Mouse (Mus musculus) CH12.LX (cell line): ENCODE data around the gene Lrrc8b. TPM values are rescaled to one million over a fixed set of nuclear protein-coding genes. Genes with fewer than 3 reads are reported as not detected.

Source experiments
- DNase-seq: peaks from one replicate; pipeline ENCODE4 v3.0.0-alpha.2; 2013; ENCODE audit errors: extremely low read depth
- H3K27ac ChIP-seq: 2 replicates; pipeline ENCODE4 v1.5.1; 2012; ENCODE audit warnings: low read depth, mild to moderate bottlenecking, control low read depth, moderate library complexity; ENCODE audit not compliant: insufficient read depth
- H3K27me3 ChIP-seq: replicated peaks from 2 replicates; pipeline ENCODE3; 2012; ENCODE audit warnings: inconsistent platforms
- H3K36me3 ChIP-seq, 2 experiments: replicated peaks in 1 of 2; 2 replicates each; pipeline versions ENCODE3 to v1.6.1; 2012; ENCODE audit warnings: inconsistent platforms in 1 of 2, low read length in 1 of 2, mild to moderate bottlenecking in 1 of 2, mixed read lengths in 1 of 2, moderate library complexity in 1 of 2; ENCODE audit not compliant: control insufficient read depth in 1 of 2, insufficient read depth in 1 of 2
- H3K4me1 ChIP-seq, 2 experiments: 2 replicates each; pipeline ENCODE4 v1.6.1; 2012; ENCODE audit warnings: inconsistent platforms in 1 of 2, moderate library complexity in 1 of 2; ENCODE audit not compliant: insufficient read depth in 2 of 2, control insufficient read depth in 1 of 2
- H3K4me2 ChIP-seq: 2 replicates; pipeline ENCODE4 v1.6.1; 2012; ENCODE audit warnings: low read depth, mild to moderate bottlenecking, control low read depth; ENCODE audit not compliant: poor library complexity, insufficient read depth, severe bottlenecking
- H3K4me3 ChIP-seq, 3 experiments: fragments of 150-350 bp in 1 of 3; sonication (generic) in 1 of 3; replicated peaks in 1 of 3; 2 replicates each; pipeline versions ENCODE3 to v1.5.1; 2011 to 2012; ENCODE audit warnings: low read depth in 2 of 3, low read length in 2 of 3, mild to moderate bottlenecking in 2 of 3, moderate library complexity in 2 of 3, control low read depth in 1 of 3, improper control_type of control experiment in 1 of 3, inconsistent platforms in 1 of 3, mixed read lengths in 1 of 3; ENCODE audit not compliant: poor library complexity in 1 of 3
- H3K79me2 ChIP-seq: replicated peaks from 2 replicates; pipeline ENCODE4 v1.6.1; 2012; ENCODE audit warnings: mild to moderate bottlenecking, moderate library complexity; ENCODE audit not compliant: control insufficient read depth, poor library complexity, insufficient read depth, severe bottlenecking; ENCODE audit errors: extremely low read depth
- H3K9ac ChIP-seq: 2 replicates; pipeline ENCODE4 v1.6.1; 2012; ENCODE audit warnings: low read depth, mild to moderate bottlenecking, control low read depth, moderate library complexity; ENCODE audit not compliant: insufficient read depth
- H3K9me3 ChIP-seq: replicated peaks from 2 replicates; pipeline ENCODE3; 2012; ENCODE audit warnings: low read length, inconsistent platforms, mixed read lengths
- BHLHE40 ChIP-seq: IDR thresholded peaks from 2 replicates; pipeline ENCODE4 v1.6.1; 2011; ENCODE audit warnings: mild to moderate bottlenecking, low read depth, low read length, improper control_type of control experiment
- CHD1 ChIP-seq: IDR thresholded peaks from 2 replicates; pipeline ENCODE4 v1.6.1; 2012; ENCODE audit warnings: low read depth, low read length, improper control_type of control experiment, inconsistent platforms
- CTCF ChIP-seq, 2 experiments: IDR thresholded peaks in 1 of 2; conservative IDR thresholded peaks in 1 of 2; 2 replicates each; pipeline ENCODE4 v1.5.1; 2011 to 2012; ENCODE audit warnings: low read depth in 2 of 2, low read length in 2 of 2, improper control_type of control experiment in 1 of 2, inconsistent platforms in 1 of 2, mild to moderate bottlenecking in 1 of 2, moderate library complexity in 1 of 2
- ELF1 ChIP-seq: IDR thresholded peaks from 2 replicates; pipeline ENCODE4 v1.6.1; 2014; ENCODE audit warnings: low read depth, mild to moderate bottlenecking, inconsistent platforms, low read length, improper control_type of control experiment
- ETS1 ChIP-seq: conservative IDR thresholded peaks from 2 replicates; pipeline ENCODE4 v1.6.1; 2012; ENCODE audit warnings: low read depth, mild to moderate bottlenecking, inconsistent platforms, low read length, improper control_type of control experiment, moderate library complexity
- HCFC1 ChIP-seq: IDR thresholded peaks from 2 replicates; pipeline ENCODE4 v1.6.1; 2012; ENCODE audit warnings: low read depth, mild to moderate bottlenecking, inconsistent platforms, low read length, improper control_type of control experiment
- JUND ChIP-seq: conservative IDR thresholded peaks from 2 replicates; pipeline ENCODE4 v1.6.1; 2011; ENCODE audit warnings: low read depth, low read length, improper control_type of control experiment
- MAFK ChIP-seq: IDR thresholded peaks from 2 replicates; pipeline ENCODE4 v1.6.1; 2011; ENCODE audit warnings: low read length, improper control_type of control experiment; ENCODE audit not compliant: insufficient replicate concordance
- MAZ ChIP-seq: IDR thresholded peaks from 2 replicates; pipeline ENCODE4 v1.6.1; 2012; ENCODE audit warnings: low read depth, mild to moderate bottlenecking, inconsistent platforms, low read length, improper control_type of control experiment, moderate library complexity
- MYC ChIP-seq: IDR thresholded peaks from 2 replicates; pipeline ENCODE4 v1.6.1; 2011; ENCODE audit warnings: low read depth, mild to moderate bottlenecking, improper control_type of control experiment, low read length
- NELFE ChIP-seq: IDR thresholded peaks from 2 replicates; pipeline ENCODE4 v1.6.1; 2011; ENCODE audit warnings: low read depth, low read length, improper control_type of control experiment
- NRF1 ChIP-seq: IDR thresholded peaks from 2 replicates; pipeline ENCODE4 v1.6.1; 2014; ENCODE audit warnings: low read depth, mild to moderate bottlenecking, inconsistent platforms, low read length, improper control_type of control experiment, moderate library complexity
- SIN3A ChIP-seq: IDR thresholded peaks from 2 replicates; pipeline ENCODE4 v1.6.1; 2012; ENCODE audit warnings: low read length, improper control_type of control experiment, inconsistent platforms
- SMC3 ChIP-seq: IDR thresholded peaks from 2 replicates; pipeline ENCODE4 v1.6.1; 2011; ENCODE audit warnings: low read depth, low read length, improper control_type of control experiment
- TBP ChIP-seq: conservative IDR thresholded peaks from 2 replicates; pipeline ENCODE4 v1.6.1; 2011; ENCODE audit warnings: low read depth, low read length, improper control_type of control experiment
- ZKSCAN1 ChIP-seq: IDR thresholded peaks from 2 replicates; pipeline ENCODE4 v1.6.1; 2012; ENCODE audit warnings: low read depth, inconsistent platforms, low read length, improper control_type of control experiment, borderline replicate concordance
- ZNF384 ChIP-seq: IDR thresholded peaks from 2 replicates; pipeline ENCODE4 v1.6.1; 2012; ENCODE audit warnings: low read depth, low read length, improper control_type of control experiment, inconsistent platforms
- dilution Hi-C: fragments of 300-500 bp; cut with MboI; formaldehyde crosslinking; loops from 2 replicates; pipeline ENCODE4 v1.14.3; 2020; ENCODE audit warnings: low sequenced_read_pairs; ENCODE audit not compliant: extremely low pct_unique_long_range_greater_than_20kb, extremely low pct_ligation_motif_present
- in situ Hi-C: fragments of 300-500 bp; cut with MboI; formaldehyde crosslinking; loops from 3 replicates; pipeline ENCODE4 v1.14.3; 2019; ENCODE audit warnings: low sequenced_read_pairs, low pct_ligation_motif_present, low pct_unique_long_range_greater_than_20kb, mixed read lengths
- polyA plus RNA-seq: library from polyadenylated mRNA; unstranded; fragments of >175 nt; gene quantifications from 2 replicates; pipeline ENCODE4 v1.2.1, GENCODE M21; 2012; ENCODE audit warnings: low read depth; ENCODE audit not compliant: insufficient read length
- total RNA-seq, 2 experiments: library from RNA; depleted of rRNA; stranded (reverse); fragments of 300-350 nt in 1 of 2; fragments of >200 nt in 1 of 2; gene quantifications; 2 replicates each; pipeline ENCODE4 v1.2.3; 2012 to 2014

Gene Lrrc8b
- total and polyA plus RNA-seq, 3 experiments: 0.21 to 0.40 (median 0.40) TPM

GRCm38 (mm10) chr5:105525004-105525403 lies 109.4 kb downstream of the Lrrc8b start:
- TF ChIP-seq ZNF384 (no peak), SMC3 (no peak), MAFK (no peak), CHD1 (no peak), SIN3A (no peak), ETS1 (no peak), NRF1 (no peak), BHLHE40 (no peak), NELFE (no peak), ZKSCAN1 (no peak), HCFC1 (no peak), MYC (no peak), MAZ (no peak), JUND (no peak)
- dilution Hi-C loops: no loop called here
- no peak for DNase-seq
- in situ Hi-C loops: loop anchor here (10.0 kb wide), 1 partner anchor 50 kb away; no protein-coding TSS in a partner anchor
- Histone ChIP-seq H3K4me2 (no peak overlapping the region), H3K79me2 (no peaks in the 10 kb centered on the region; the same call in 1 of the 2 replicates), H3K9me3 (no peaks in the 10 kb centered on the region), H3K4me1 (peaks cover 3 to 22% of the 10 kb centered on the region in 2 experiments; a peak in 3 of 4 replicates), H3K27me3 (no peaks in the 10 kb centered on the region), H3K27ac (no peak overlapping the region), H3K9ac (no peak overlapping the region), H3K4me3 (no peak overlapping the region), H3K36me3 (peaks cover 0 to 58% of the 10 kb centered on the region in 2 experiments)

- in situ Hi-C loops (loop anchor here (10.0 kb wide), 1 partner anchor 49 kb away; no protein-coding TSS in a partner anchor), dilution Hi-C loops (no loop called here)
- no peak overlapping the region for H3K27ac ChIP-seq
- no peaks in the 10 kb centered on the region for H3K9me3 ChIP-seq
- peaks cover 0 to 63% of the 10 kb centered on the region in 2 experiments for H3K36me3 ChIP-seq
- no peaks in the 10 kb centered on the region for H3K27me3 ChIP-seq
- H3K9ac ChIP-seq: no peak overlapping the region
- H3K4me3 ChIP-seq: no peak overlapping the region
- H3K79me2 ChIP-seq: no peaks in the 10 kb centered on the region; the same call in 1 of the 2 replicates
- H3K4me1 ChIP-seq: peaks cover 0 to 13% of the 10 kb centered on the region in 2 experiments; a peak in 1 of 4 replicates
- DNase-seq: no peak
- TF ChIP-seq ZNF384: no peak
- no peak for TF ChIP-seq NELFE
- no peak for TF ChIP-seq BHLHE40
- TF ChIP-seq TBP: no peak
- TF ChIP-seq MAFK: no peak
- TF ChIP-seq ELF1: no peak
- no peak for TF ChIP-seq MAZ
- no peak for TF ChIP-seq CTCF (conservative IDR thresholded peaks at IDR 0.05 in 1 of 2, IDR thresholded peaks at IDR 0.05 in 1 of 2; ENCODE audit: low read depth in 2 of 2, low read length in 2 of 2)
- no peak for TF ChIP-seq HCFC1
- no peak overlapping the region for H3K4me2 ChIP-seq
These were observed 110.6 kb downstream of the Lrrc8b start for GRCm38 (mm10) chr5:105526107-105526645.
